Mouse (Mus musculus) T-helper 1 cell (primary cell): ENCODE data around the gene St3gal2.
"Not testable (repeated sequence)": the region's sequence is repeated elsewhere in the genome, so short reads cannot be mapped to it uniquely, and the experiment has no call there.

Source experiments
- in situ Hi-C: fragments of 300-600 bp; cut with MboI, MseI; formaldehyde crosslinking; loops from one replicate; pipeline ENCODE4 v1.15.1; 2025; ENCODE audit warnings: high pct_unique_total_duplicates

The St3gal2 gene

DNA sequence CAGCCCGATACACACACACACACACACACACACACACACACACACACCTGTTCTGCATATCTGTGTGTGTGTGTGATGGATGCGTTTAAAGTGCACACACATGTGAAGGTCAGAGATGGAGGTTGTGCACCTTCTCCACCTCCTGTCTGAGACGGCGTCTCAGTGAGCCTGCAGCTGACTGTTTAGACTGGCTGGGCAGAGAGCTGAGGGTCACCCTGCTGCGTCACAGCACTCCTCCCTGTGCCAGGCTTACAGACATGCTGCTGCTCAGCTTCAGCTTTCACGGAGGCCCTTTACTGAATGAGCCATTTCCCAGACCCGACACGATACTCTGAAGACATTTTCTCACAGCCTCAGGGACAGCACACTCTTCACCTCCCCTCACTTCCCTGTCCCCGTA, 70.3 kb downstream of the St3gal2 start:
- in situ Hi-C loops, result no loop called here

DNA sequence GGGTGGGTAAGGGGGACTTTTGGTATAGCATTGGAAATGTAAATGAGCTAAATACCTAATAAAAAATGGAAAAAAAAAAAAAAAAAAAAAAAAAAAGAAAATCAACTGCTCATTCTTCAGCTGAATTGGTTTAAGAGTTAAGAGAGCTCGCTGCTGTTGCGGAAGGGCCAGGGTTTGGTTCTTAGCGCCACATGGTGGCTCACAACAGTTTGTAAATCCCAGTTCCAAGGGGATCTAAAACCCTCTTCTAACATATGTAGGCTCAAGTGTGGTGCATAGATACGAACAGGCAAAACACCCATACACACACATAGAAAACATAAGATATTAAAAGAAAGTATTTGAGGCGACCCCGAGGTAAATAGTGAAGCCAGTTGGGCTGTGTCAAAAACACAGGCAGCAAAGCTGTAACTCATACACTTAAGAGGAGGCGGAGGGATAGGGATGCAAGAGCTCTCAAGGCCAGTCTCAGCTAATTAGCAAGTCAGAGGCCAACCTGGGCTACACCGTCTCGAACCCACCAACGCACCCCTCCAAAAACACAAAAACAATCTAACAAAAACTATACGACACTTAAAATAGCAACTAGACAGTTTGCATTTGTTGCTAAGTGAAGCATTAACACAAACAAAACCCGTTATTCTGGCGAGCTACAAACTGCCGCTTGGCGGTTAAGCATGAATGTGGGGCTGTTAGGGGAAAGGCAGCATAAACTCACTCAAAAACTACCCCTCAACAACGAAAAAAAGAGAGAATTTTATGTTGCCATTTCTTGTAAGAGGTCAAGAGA, 77.1 kb downstream of the St3gal2 start:
- in situ Hi-C loops, result no loop called here

DNA sequence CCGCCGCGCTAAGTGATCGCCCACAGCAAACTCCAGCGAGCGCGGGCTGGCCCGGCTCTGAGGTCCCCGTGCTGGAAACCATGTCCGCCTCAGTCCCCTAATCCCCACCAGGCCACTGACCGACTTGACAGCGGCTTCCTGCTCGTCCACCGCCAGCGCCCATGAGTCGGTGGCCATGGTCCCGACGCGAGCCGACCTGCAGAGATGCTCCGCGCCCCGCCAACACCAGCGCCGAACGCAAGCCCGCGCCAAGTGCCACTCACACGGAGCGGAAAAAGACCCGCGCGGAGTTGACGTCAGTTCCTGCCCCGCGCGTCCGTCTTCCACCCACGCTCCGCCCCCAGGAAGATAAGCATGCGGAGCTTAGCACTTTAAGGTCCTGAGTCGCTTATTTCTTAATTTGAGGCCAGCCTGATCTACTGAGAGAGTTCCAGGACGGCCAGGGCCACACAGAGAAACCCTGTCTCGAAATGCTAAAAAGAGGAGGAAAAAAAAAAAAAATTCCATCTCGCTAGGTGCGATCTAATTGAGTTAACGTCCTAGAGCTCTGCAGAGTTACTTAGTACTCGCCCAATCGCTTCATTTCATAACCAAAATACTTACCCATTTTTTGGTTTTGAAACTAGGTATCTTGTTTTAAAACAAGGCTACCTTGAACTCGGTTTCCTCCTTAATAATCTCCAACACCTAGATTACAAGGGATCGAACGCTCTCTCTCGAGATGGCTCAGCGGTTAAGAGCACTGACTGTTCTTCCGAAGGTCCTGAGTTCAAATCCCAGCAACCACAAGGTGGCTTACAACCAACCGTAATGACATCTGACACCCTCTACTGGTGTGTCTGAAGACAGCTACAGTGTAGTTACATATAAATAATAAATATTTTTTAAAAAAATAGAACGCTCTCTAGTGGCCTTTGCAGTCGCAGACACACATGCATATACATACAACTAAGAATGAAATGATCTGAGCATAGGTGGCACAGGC, 78.1 kb downstream of the St3gal2 start, which contains the start of gene Ddx19a:
TSS of gene Ddx19a (minus strand) at position 254 of the 985 bp plus-strand sequence.
- in situ Hi-C loops, result no loop called here

DNA sequence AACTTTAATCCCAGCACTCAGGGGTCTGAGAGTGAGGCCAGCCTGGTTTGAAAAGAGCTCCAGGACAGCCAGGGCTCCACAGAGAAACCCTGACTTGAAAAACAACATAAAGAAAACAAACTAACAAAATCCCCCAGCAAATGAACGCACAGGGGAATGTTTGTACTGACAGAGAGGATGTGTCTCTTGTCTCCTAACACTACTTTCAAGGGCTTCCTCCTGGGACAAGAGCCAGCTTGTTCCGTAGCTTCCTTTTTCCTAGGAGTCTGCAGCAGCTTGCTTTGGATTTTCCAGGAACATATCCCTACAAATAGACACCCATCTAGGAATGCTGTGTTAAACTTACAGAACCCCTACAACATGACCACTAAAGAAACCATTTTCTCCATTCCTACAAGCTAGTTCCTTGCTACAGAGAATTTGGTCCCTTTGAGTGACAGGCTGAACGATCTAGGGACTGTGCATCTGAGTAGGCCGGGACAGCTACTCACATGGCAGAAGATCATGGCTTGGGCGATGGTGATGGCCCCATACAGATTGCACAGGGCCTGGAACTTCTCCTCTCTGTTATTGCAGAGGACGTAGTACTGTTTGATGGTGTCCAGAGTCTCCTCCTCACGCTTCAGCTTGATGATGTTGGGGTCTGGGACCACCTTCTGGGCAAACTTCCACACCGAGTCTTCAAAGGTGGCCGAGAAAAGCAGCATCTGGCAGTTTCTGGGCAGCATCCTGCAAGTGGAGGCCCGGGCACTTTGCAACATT, 90.7 kb downstream of the St3gal2 start:
- in situ Hi-C loops, result not testable (repeated sequence)
